Mouse (Mus musculus) G1E (cell line): ENCODE measurements around the gene Parg.

ENCODE experiments used
- CTCF ChIP-seq: IDR thresholded peaks from 2 replicates; pipeline ENCODE4 v1.5.1; 2012; ENCODE audit warnings: low read depth, low read length, inconsistent platforms, mixed read lengths
- POLR2AphosphoS5 ChIP-seq: IDR thresholded peaks from 2 replicates; pipeline ENCODE4 v1.6.1; 2012; ENCODE audit warnings: low read depth, low read length, inconsistent platforms; ENCODE audit not compliant: insufficient replicate concordance

DNA sequence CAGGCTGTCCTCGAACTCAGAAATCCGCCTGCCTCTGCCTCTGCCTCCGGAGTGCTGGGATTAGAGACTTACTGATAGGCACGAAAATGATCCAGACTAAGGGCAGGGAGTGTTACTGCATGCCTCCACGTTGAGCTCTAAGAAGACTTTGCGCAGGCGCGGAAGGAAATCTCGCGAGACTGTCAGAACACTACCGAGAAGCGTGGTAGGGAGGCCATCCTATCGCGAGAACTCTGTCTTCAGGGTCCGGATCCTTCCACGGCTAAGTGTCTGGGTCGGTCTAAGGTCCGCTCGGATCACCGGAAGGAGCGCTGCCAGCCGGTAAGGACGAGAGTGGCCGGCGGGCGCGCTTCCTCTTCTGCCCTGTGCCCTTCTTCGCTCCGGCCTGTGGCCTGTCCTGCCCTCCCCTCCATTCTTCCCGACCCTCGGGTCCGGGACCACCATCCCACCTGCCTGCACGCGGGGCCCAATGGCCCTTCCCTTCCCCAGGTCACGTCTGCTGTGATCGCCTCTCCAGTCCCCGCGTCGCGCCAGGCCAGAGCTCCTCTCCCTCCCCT, 42.0 kb upstream of the Parg start, which contains the start of gene Ncoa4:
- no peak for TF ChIP-seq CTCF
- TF ChIP-seq POLR2AphosphoS5 = no peak
